Mouse (Mus musculus): Measurements from ENCODE around the gene Skint9. TPM values are rescaled to one million over a fixed set of nuclear protein-coding genes. Genes with fewer than 3 reads are reported as not detected.

Gene Skint9
- total RNA-seq (2023) = not detected

DNA sequence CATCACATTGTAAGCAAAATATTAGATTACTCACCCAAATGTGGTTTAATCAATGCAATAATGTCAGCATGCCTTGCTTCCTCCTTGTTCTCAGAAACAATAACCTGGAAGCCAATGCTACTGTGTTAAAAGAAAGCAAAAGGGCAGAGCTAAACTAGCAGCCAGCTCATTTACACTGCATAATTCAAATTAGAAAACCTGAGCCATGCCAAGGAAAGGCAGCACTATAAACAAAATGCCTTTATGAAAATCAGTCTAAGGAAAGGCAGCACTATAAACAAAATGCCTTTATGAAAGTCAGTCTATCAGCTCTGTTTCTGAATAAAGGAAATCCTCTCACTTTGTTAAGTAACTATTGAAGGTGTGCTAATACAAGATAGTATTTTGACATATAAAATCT, at the start of gene Skint9:
Skint9 (minus strand) TSS at position 101 of the 400 bp plus-strand sequence.

Other genes with a start within 250 kb of the Skint9 start
- gene Skint3, start 201.7 kb downstream of the Skint9 start, total RNA-seq (2023) = 0.12 TPM
- not detected for gene Skint2, start 123.2 kb upstream of the Skint9 start, total RNA-seq (2023)